Mouse (Mus musculus): ENCODE measurements around the gene Gpr137c.

- TF ChIP-seq CTCF (IDR thresholded peaks at IDR 0.05; ENCODE audit: insufficient read depth, low read length): no peak
- no peak for TF ChIP-seq POLR2A (IDR thresholded peaks at IDR 0.05; ENCODE audit: borderline replicate concordance, extremely low read depth, low read depth, low read length)
Observed at GRCm38 (mm10) chr14:45321622-45322021, 102.1 kb downstream of the Gpr137c start.

Data from lung, adult 2 months (tissue).